Mouse (Mus musculus): Measurements from ENCODE around the gene Gm37240.
A peak's percentile ranks its signal among the peaks of the same experiment; 100 is the strongest.
"Not testable (repeated sequence)": the region's sequence is repeated elsewhere in the genome, so short reads cannot be mapped to it uniquely, and the experiment has no call there.

The Gm37240 gene

GRCm38 (mm10) chr3:84925229-84925628 is 962.1 kb downstream of the Gm37240 start:
- DNase-seq: no peak

DNA sequence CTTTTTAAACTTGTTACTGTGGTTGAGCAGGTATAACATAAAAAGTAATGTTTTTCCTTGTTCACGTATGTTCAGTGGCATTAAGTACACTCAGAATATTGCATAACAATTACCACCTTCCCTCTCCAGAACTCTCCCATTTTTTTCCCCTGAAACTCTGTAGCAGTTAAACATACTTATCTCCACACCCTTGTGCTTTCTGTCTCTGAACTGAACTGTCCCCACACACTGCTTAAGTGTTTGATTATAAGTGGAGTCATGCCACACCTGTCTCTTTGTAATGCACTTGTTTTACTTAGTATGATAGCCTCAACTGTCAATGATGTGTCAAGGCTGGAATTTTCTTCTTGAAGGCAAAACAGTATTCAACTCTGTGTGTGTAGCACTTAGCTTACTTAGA is 963.6 kb downstream of the Gm37240 start:
- no peak for DNase-seq

GRCm38 (mm10) chr3:84923256-84923655 is 964.1 kb downstream of the Gm37240 start:
- DNase-seq: no peak

DNA sequence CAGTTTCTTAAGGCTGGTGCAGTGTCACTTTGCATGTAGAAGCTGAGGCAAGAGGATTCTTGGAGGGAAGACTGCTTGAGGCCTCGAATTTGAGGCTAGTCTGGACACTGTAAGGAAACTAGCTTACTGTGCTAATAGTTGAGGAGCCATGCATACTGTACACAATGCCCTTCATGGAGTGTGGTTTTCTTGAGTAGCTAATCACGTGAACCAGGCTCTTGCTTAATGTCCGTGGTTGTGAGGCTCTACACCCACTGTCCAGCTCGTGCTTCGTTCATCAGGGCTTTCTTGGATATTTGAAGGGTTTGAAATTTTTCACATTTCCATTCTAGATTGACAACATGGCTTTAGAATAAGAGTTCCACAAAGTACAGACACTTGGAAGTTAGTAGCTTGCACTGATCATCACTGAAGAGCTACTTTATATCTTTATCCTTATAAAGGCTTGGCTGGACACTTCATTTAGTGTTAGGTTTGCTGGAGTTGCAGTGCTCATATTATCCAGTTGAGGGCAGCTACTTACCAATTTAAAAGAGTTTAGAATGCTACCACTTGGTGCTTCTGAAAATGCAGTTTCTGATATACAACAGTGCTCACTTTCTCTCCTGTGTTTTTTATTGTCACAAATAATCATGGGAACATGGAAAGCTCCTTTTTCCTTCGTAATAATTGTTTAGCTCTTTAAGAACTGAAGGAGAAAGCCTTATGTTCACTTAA is 965.5 kb downstream of the Gm37240 start:
- peak; percentile 10 for DNase-seq

DNA sequence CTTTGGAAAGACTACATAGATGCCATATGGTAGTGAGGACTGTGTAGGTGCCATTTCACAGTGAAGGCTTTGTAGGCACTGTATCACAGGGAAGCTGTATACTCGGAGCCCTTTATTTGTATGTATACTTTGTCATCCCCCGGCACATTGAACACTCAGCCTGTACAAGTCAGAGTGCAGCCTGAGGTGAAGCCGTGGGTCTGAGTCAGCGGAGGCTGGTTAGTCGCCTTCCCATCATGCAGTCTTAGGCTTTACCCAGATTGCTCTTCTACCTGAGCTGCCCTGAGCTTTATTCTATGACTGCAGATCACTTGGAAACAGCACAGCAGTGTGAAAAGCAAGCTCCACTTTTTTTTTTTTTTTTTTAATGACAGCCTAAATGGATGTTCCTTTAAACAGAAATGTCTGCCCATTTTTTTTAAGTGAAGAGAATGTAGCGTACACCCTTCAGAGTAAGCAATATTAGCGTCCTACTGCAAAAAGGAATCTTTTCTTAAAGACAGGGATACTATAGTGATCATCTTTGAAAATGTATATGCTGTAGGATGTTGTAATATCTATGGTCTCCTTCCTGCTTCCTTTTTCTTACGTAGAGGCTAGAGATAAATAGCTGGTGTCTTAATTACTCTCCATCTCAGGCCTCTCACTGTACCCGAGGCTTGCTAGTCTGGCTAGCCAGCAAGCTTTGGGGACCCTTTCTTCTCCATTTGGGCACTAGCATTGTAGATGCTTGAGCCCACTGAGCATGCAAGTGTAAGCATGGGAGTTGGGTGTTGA is 969.2 kb downstream of the Gm37240 start:
- DNase-seq: no peak

GRCm38 (mm10) chr3:84914284-84914683 is 973.0 kb downstream of the Gm37240 start:
- DNase-seq: no peak

DNA sequence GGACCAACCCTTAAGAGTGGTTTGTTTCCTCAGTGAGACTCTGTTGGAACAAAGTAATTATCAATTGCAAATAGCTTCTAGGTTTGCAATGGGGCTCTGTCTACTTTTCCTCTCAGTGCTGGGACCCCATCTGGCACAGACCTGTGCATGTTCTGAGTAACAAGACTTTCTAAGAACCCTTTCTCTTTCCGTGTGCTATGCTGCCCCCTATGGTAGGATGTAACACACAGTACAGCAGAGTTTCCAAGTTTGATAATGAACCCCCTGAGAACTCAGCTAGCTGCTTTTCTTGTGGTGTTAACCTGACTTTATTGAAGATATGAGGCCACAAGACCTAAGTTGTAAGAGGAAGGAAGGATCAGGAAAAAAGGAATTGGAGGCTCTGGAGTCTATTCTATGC is 980.8 kb downstream of the Gm37240 start:
- DNase-seq: no peak

GRCm38 (mm10) chr3:84897952-84898351 is 989.4 kb downstream of the Gm37240 start:
- no peak for DNase-seq

DNA sequence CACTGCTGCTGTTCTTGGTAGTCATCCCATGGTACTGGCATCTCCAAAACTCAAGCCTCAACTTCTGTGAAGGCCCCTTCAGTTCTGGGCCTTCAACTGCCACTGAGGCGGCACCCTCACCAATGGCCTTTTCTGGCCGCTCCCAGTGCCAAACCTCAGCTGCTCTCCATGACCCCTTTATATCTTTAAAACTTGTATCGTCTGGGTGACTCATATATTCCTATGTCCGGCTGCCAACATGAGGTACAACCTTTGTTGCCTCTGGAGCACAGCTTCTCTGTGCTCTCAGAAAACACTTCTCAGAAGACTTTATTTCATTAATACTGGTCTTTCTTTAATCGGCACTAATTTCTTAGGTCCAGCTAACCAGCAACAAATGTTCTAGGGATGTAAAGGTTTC is 996.3 kb downstream of the Gm37240 start:
- no peak for DNase-seq

- DNase-seq: no peak
Measured at GRCm38 (mm10) chr3:84889648-84890047, 997.7 kb downstream of the Gm37240 start.

- DNase-seq: no peak
Measured at GRCm38 (mm10) chr3:84883817-84884483, 1003.4 kb downstream of the Gm37240 start.

- no peak for DNase-seq
Measured at GRCm38 (mm10) chr3:84876211-84876610, 1011.1 kb downstream of the Gm37240 start.

DNA sequence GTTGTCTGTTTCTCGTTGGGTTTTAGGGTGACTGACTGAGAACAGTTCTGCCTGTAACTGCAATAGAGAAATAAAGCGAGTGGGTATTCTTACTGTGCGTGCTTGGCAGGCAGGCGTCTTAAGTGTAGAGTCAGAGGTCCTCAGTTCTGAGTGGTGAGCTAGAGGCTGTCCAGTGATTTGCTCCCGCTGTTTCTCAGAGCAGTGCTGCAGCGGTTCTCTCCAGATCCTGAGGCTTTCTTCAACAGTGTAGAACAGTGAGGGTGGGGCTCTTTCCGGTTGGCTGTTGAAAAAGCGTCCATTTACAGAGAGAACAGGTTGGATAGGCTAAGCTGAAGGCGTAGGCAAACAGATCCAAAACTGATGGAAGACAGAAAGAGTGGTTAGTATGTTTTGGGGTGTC is 1012.0 kb downstream of the Gm37240 start:
- DNase-seq: no peak

DNA sequence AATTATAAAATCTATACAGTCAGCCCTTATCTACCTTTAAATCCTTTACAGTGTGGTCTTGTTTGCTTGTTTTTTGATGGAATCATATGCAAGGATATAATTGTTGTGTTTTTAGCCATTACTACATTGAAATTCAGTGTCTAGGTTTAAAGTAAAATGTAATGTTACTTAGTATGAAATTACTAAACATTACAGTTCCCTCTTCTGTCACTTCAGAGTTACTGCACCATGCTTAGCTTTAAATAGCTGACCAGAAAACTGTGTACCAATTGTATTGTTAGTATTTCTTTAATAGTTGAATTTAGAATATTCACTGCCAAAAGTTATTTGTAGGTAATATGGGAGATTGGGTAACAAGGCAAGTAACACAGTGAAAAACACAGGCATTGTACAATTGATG is 1017.2 kb downstream of the Gm37240 start:
- DNase-seq: no peak

DNA sequence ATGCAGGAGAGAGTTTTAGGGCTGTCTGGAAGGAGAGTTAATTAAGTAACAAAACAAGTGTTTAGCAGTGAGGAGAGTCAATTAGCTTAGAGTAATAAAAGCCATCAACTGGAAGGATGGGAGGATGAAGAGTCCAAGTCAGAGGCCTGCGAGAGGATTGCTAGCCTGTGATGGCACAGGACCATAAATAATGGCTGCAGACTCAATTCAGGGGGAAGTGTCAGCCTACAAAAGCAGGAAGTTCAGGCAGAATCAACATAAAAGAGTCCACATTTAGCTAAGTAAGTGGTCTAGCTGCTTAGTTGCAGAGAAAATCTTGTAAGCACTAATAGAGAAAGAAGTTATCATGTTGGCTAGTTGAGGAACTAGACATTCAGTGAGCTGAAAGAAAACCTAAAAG is 1019.3 kb downstream of the Gm37240 start:
- DNase-seq: no peak

- DNase-seq: no peak
Measured at GRCm38 (mm10) chr3:84867434-84867975, 1019.8 kb downstream of the Gm37240 start.

- no peak for DNase-seq
Measured at GRCm38 (mm10) chr3:84866866-84867265, 1020.5 kb downstream of the Gm37240 start.

DNA sequence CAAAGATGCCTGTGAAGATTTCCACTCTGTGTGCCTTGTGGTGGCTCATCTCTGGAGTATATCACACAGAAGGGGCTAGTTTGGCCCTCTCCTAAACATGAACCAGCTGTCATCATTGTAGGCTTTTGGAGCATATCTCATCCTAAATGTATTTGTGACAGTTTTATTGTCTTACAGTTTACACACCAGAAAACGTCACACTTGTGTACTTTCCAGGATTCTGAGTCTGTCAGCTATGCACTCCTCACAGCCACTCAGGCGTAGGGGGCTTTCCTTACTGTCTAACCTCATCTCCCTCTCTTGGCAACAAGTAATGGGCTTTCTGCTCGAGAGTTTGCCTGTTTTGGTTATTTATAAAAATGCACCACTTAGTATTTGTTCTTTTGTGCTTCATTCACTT is 1021.6 kb downstream of the Gm37240 start:
- DNase-seq: no peak

- DNase-seq: not testable (repeated sequence)
Measured at GRCm38 (mm10) chr3:84861817-84862216, 1025.5 kb downstream of the Gm37240 start.

- no peak for DNase-seq
Measured at GRCm38 (mm10) chr3:84860669-84861068, 1026.6 kb downstream of the Gm37240 start.

GRCm38 (mm10) chr3:84854440-84854839 is 1032.9 kb downstream of the Gm37240 start:
- DNase-seq: no peak

- no peak for DNase-seq
Measured at GRCm38 (mm10) chr3:84852877-84853276, 1034.4 kb downstream of the Gm37240 start.

DNA sequence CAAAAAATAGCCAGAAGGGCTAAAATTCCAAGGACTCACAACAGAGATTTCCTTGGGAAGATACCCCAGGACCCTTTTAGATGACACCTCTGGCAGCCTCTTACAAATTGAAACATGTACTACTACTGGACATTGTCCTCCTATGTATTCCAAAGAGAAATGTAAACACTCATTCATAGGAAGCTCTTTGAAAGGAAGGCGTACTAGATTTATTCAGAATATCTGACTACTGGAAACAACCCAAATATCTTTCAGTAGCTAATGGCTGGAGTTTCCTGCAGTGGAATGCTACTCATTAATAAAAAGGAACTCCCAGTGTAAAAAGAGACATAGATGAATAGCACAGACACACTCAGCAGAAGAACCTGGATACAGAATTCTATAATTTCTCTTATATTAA is 1035.5 kb downstream of the Gm37240 start:
- DNase-seq: no peak

DNA sequence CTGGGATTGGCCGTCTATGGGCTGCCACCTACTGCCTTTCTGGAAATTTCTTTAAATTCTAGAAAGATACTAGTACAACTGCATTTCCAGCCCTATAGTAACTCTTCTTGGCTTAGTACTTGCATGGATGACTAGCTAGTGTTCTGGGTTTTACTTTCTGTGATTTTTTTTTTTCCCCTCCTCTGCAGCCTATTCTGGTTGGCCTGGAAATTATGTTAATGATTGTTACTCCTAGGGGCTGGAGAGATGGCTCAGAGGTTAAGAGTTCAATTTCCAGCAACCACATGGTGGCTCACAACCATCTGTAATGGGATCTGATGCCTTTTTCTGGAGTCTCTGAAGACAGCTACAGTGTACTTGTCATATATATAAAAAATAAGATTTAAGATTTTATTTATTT is 1036.9 kb downstream of the Gm37240 start:
- DNase-seq: no peak
